Mouse (Mus musculus): ENCODE data around the gene Fstl4. TPM values are rescaled to one million over a fixed set of nuclear protein-coding genes. Genes with fewer than 3 reads are reported as not detected.

Gene Fstl4
- total and polyA plus RNA-seq, 2 experiments from 2014 or later: 7.1 to 9.4 TPM

GRCm38 (mm10) chr11:52729890-52730289, 34.5 kb upstream of the Fstl4 start:
- ATAC-seq (ENCODE audit: low FRiP score) (no peak), DNase-seq (ENCODE audit: low spot score) (no peak)
- H3K4me2 ChIP-seq (ENCODE audit: low read depth, low read length, poor library complexity, severe bottlenecking): no peak overlapping the region
- no peaks in the 10 kb centered on the region for H3K4me1 ChIP-seq (ENCODE audit: insufficient read depth, low read length)
- TF ChIP-seq CTCF (IDR thresholded peaks at IDR 0.05): no peak
- no peaks in the 10 kb centered on the region for H3K9me3 ChIP-seq (ENCODE audit: low read length)
- no peak overlapping the region for H3K9ac ChIP-seq (replicated peaks; ENCODE audit: low read length, poor library complexity, severe bottlenecking)
- no peak overlapping the region for H3K4me3 ChIP-seq (ENCODE audit: low read depth, low read length)
- no peaks in the 10 kb centered on the region for H3K27me3 ChIP-seq (ENCODE audit: insufficient read depth, low read length)
- H3K27ac ChIP-seq (ENCODE audit: low read depth, low read length): no peak overlapping the region
- H3K36me3 ChIP-seq (ENCODE audit: insufficient read depth, low read length): no peaks in the 10 kb centered on the region
- 89% methylated on average over 5 of the region's 5 CpGs for WGBS

- H3K4me1 ChIP-seq (ENCODE audit: insufficient read depth, low read length): no peaks in the 10 kb centered on the region
- no peak overlapping the region for H3K4me3 ChIP-seq (ENCODE audit: low read depth, low read length)
- no peak overlapping the region for H3K9ac ChIP-seq (replicated peaks; ENCODE audit: low read length, poor library complexity, severe bottlenecking)
- H3K27ac ChIP-seq (ENCODE audit: low read depth, low read length): no peak overlapping the region
- DNase-seq (ENCODE audit: low spot score) (no peak), ATAC-seq (ENCODE audit: low FRiP score) (no peak)
- TF ChIP-seq CTCF (IDR thresholded peaks at IDR 0.05): peak; percentile 24; the same call in 1 of the 2 replicates
- WGBS: 50% methylated on average over 8 of the region's 8 CpGs
- no peaks in the 10 kb centered on the region for H3K9me3 ChIP-seq (ENCODE audit: low read length)
- no peaks in the 10 kb centered on the region for H3K27me3 ChIP-seq (ENCODE audit: insufficient read depth, low read length)
- H3K36me3 ChIP-seq (ENCODE audit: insufficient read depth, low read length): no peaks in the 10 kb centered on the region
- no peak overlapping the region for H3K4me2 ChIP-seq (ENCODE audit: low read depth, low read length, poor library complexity, severe bottlenecking)
Measured at GRCm38 (mm10) chr11:52731979-52732378, 32.5 kb upstream of the Fstl4 start.

- WGBS: 87% methylated on average over 6 of the region's 6 CpGs
Measured at GRCm38 (mm10) chr11:52734493-52735195, 29.8 kb upstream of the Fstl4 start.

GRCm38 (mm10) chr11:52739187-52739586, 25.2 kb upstream of the Fstl4 start:
- no peaks in the 10 kb centered on the region for H3K36me3 ChIP-seq (ENCODE audit: insufficient read depth, low read length)
- no peak for TF ChIP-seq CTCF (IDR thresholded peaks at IDR 0.05)
- no peak overlapping the region for H3K4me3 ChIP-seq (ENCODE audit: low read depth, low read length)
- ATAC-seq (ENCODE audit: low FRiP score): no peak
- H3K9me3 ChIP-seq (ENCODE audit: low read length): no peaks in the 10 kb centered on the region
- H3K27ac ChIP-seq (ENCODE audit: low read depth, low read length): no peak overlapping the region
- H3K4me2 ChIP-seq (ENCODE audit: low read depth, low read length, poor library complexity, severe bottlenecking): no peak overlapping the region
- no peak overlapping the region for H3K9ac ChIP-seq (replicated peaks; ENCODE audit: low read length, poor library complexity, severe bottlenecking)
- 17% methylated on average over 9 of the region's 9 CpGs for WGBS
- DNase-seq (ENCODE audit: low spot score): no peak
- H3K4me1 ChIP-seq (ENCODE audit: insufficient read depth, low read length): no peaks in the 10 kb centered on the region
- H3K27me3 ChIP-seq (ENCODE audit: insufficient read depth, low read length): no peaks in the 10 kb centered on the region

More at GRCm38 (mm10) chr11:52734493-52735195, 29.8 kb upstream of the Fstl4 start:
- Histone ChIP-seq H3K4me3 (ENCODE audit: low read depth, low read length) (no peak overlapping the region), H3K4me1 (ENCODE audit: insufficient read depth, low read length) (no peaks in the 10 kb centered on the region), H3K4me2 (ENCODE audit: low read depth, low read length, poor library complexity, severe bottlenecking) (no peak overlapping the region), H3K36me3 (ENCODE audit: insufficient read depth, low read length) (no peaks in the 10 kb centered on the region), H3K27me3 (ENCODE audit: insufficient read depth, low read length) (no peaks in the 10 kb centered on the region), H3K27ac (ENCODE audit: low read depth, low read length) (no peak overlapping the region), H3K9me3 (ENCODE audit: low read length) (no peaks in the 10 kb centered on the region), H3K9ac (replicated peaks; ENCODE audit: low read length, poor library complexity, severe bottlenecking) (no peak overlapping the region)
- TF ChIP-seq CTCF (IDR thresholded peaks at IDR 0.05): no peak
- DNase-seq (ENCODE audit: low spot score) (no peak), ATAC-seq (ENCODE audit: low FRiP score) (no peak)

- Histone ChIP-seq H3K4me3 (ENCODE audit: low read depth, low read length) (no peak overlapping the region), H3K9me3 (ENCODE audit: low read length) (no peaks in the 10 kb centered on the region), H3K36me3 (ENCODE audit: insufficient read depth, low read length) (no peaks in the 10 kb centered on the region), H3K9ac (replicated peaks; ENCODE audit: low read length, poor library complexity, severe bottlenecking) (no peak overlapping the region), H3K27me3 (ENCODE audit: insufficient read depth, low read length) (no peaks in the 10 kb centered on the region), H3K4me1 (ENCODE audit: insufficient read depth, low read length) (no peaks in the 10 kb centered on the region), H3K4me2 (ENCODE audit: low read depth, low read length, poor library complexity, severe bottlenecking) (no peak overlapping the region), H3K27ac (ENCODE audit: low read depth, low read length) (no peak overlapping the region)
- no peak for TF ChIP-seq CTCF (IDR thresholded peaks at IDR 0.05)
- ATAC-seq (ENCODE audit: low FRiP score): no peak
- peak; percentile 45 for DNase-seq (ENCODE audit: low spot score)
Measured at GRCm38 (mm10) chr11:52740466-52740865, 24.0 kb upstream of the Fstl4 start.

- Histone ChIP-seq H3K9ac (replicated peaks; ENCODE audit: low read length, poor library complexity, severe bottlenecking) (no peak overlapping the region), H3K4me1 (ENCODE audit: insufficient read depth, low read length) (no peaks in the 10 kb centered on the region), H3K36me3 (ENCODE audit: insufficient read depth, low read length) (no peaks in the 10 kb centered on the region), H3K27me3 (ENCODE audit: insufficient read depth, low read length) (no peaks in the 10 kb centered on the region), H3K9me3 (ENCODE audit: low read length) (no peaks in the 10 kb centered on the region), H3K27ac (ENCODE audit: low read depth, low read length) (no peak overlapping the region), H3K4me2 (ENCODE audit: low read depth, low read length, poor library complexity, severe bottlenecking) (no peak overlapping the region), H3K4me3 (ENCODE audit: low read depth, low read length) (no peak overlapping the region)
- DNase-seq (ENCODE audit: low spot score): no peak
- no peak for ATAC-seq (ENCODE audit: low FRiP score)
- TF ChIP-seq CTCF (IDR thresholded peaks at IDR 0.05): no peak
Measured at GRCm38 (mm10) chr11:52743956-52744355, 20.5 kb upstream of the Fstl4 start.

Data from midbrain, postnatal 0 days (tissue).